In genomic region chr4:101217026-101217540, GRCm38 (mm10) we compare ENCODE assay signal across 13 mouse cellular contexts. TPM values are rescaled to one million over a fixed set of nuclear protein-coding genes. Genes with fewer than 3 reads are reported as not detected.
A peak's percentile ranks its signal among the peaks of the same experiment; 100 is the strongest.
DNase-seq lines count a peak whose midpoint lies in the region; ATAC-seq and TF ChIP-seq lines count a peak whose summit lies in the region.
"Had no signal": no experiment of that assay in that cellular context is flagged by ENCODE, and none has a peak within 500 bp of the region (broad histone marks: within the 10 kb centered on the region; RNA-seq: fewer than 3 reads in every experiment).

No protein-coding gene starts in this region.

- H3K9me3 ChIP-seq in kidney, embryonic 16.5 days (ENCODE audit: low read length): no peaks in the 10 kb centered on the region
- no peaks in the 10 kb centered on the region for H3K9me3 ChIP-seq in CH12.LX (replicated peaks; ENCODE audit: low read length)
- no peaks in the 10 kb centered on the region for H3K9me3 ChIP-seq in intestine, embryonic 15.5 days
- no peaks in the 10 kb centered on the region for H3K9me3 ChIP-seq in midbrain, embryonic 15.5 days
- H3K9me3 ChIP-seq: embryonic facial prominence, embryonic 12.5 days; forebrain, embryonic 13.5 days had no signal

- H3K4me3 ChIP-seq in kidney, embryonic 16.5 days (ENCODE audit: low read length): no peak overlapping the region
- H3K4me3 ChIP-seq in CH12.LX (replicated peaks in 1 of 3; ENCODE audit: low read depth in 2 of 3, low read length in 2 of 3, poor library complexity in 1 of 3): no peak overlapping the region
- H3K4me3 ChIP-seq in intestine, embryonic 15.5 days (replicated peaks): no peak overlapping the region
- no peak overlapping the region for H3K4me3 ChIP-seq in midbrain, embryonic 15.5 days
- H3K4me3 ChIP-seq: embryonic facial prominence, embryonic 12.5 days; forebrain, embryonic 13.5 days had no signal

- dilution Hi-C loops in CH12.LX (cut with MboI; ENCODE audit: extremely low pct_ligation_motif_present, extremely low pct_unique_long_range_greater_than_20kb, low sequenced_read_pairs): no loop called here

- in situ Hi-C loops in CH12.LX (cut with MboI; ENCODE audit: low pct_ligation_motif_present, low pct_unique_long_range_greater_than_20kb, low sequenced_read_pairs): no loop called here

- no peaks in the 10 kb centered on the region for H3K27me3 ChIP-seq in kidney, embryonic 16.5 days (ENCODE audit: insufficient read depth, low read length)
- H3K27me3 ChIP-seq in CH12.LX (replicated peaks): no peaks in the 10 kb centered on the region
- H3K27me3 ChIP-seq in intestine, embryonic 15.5 days (replicated peaks): no peaks in the 10 kb centered on the region
- H3K27me3 ChIP-seq in midbrain, embryonic 15.5 days (replicated peaks): no peaks in the 10 kb centered on the region
- H3K27me3 ChIP-seq: embryonic facial prominence, embryonic 12.5 days; forebrain, embryonic 13.5 days had no signal

- no peak for TF ChIP-seq POLR2A in CH12.LX (IDR thresholded peaks at IDR 0.05; ENCODE audit: low read depth, low read length)

- H3K27ac ChIP-seq in kidney, embryonic 16.5 days (ENCODE audit: low read length): peak overlapping the region; percentile 13; the same call in 1 of the 2 replicates
- no peak overlapping the region for H3K27ac ChIP-seq in CH12.LX (ENCODE audit: insufficient read depth, low read depth)
- no peak overlapping the region for H3K27ac ChIP-seq in intestine, embryonic 15.5 days
- no peak overlapping the region for H3K27ac ChIP-seq in midbrain, embryonic 15.5 days
- H3K27ac ChIP-seq: embryonic facial prominence, embryonic 12.5 days; forebrain, embryonic 13.5 days had no signal

- TF ChIP-seq CTCF in CH12.LX (conservative IDR thresholded peaks at IDR 0.05 in 1 of 2, IDR thresholded peaks at IDR 0.05 in 1 of 2; ENCODE audit: low read depth in 2 of 2, low read length in 2 of 2): no peak

- TF ChIP-seq RAD21 in CH12.LX (IDR thresholded peaks at IDR 0.05; ENCODE audit: low read depth, low read length): no peak

- no peak for DNase-seq in kidney, postnatal 4 days
- DNase-seq in CH12.LX (ENCODE audit: extremely low read depth): no peak
- DNase-seq in retina, embryonic 14.5 days (ENCODE audit: low spot score): no peak
- DNase-seq in left cerebral cortex, adult 8-10 months (ENCODE audit: low spot score in 2 of 2): no peak
- DNase-seq: cerebellum, adult 9-11 months; gastrocnemius, postnatal 25 days; heart, postnatal 36 days had no signal

- H3K36me3 ChIP-seq in kidney, embryonic 16.5 days (ENCODE audit: insufficient read depth, low read length): no peaks in the 10 kb centered on the region
- peaks cover 0 to 12% of the 10 kb centered on the region in 2 experiments for H3K36me3 ChIP-seq in CH12.LX (replicated peaks in 1 of 2; ENCODE audit: control insufficient read depth in 1 of 2, insufficient read depth in 1 of 2, low read length in 1 of 2)
- no peaks in the 10 kb centered on the region for H3K36me3 ChIP-seq in intestine, embryonic 15.5 days
- H3K36me3 ChIP-seq in midbrain, embryonic 15.5 days (replicated peaks): no peaks in the 10 kb centered on the region
- H3K36me3 ChIP-seq: embryonic facial prominence, embryonic 12.5 days had no signal

- 0 out of 2 replicates have a peak, but pooled peaks cover 5% of the 10 kb centered on the region for H3K79me2 ChIP-seq in CH12.LX (replicated peaks; ENCODE audit: control insufficient read depth, extremely low read depth, insufficient read depth, poor library complexity, severe bottlenecking)

- H3K9ac ChIP-seq in kidney, embryonic 16.5 days (replicated peaks; ENCODE audit: low read length): no peak overlapping the region
- no peak overlapping the region for H3K9ac ChIP-seq in CH12.LX (ENCODE audit: insufficient read depth, low read depth)
- no peak overlapping the region for H3K9ac ChIP-seq in intestine, embryonic 15.5 days
- no peak overlapping the region for H3K9ac ChIP-seq in midbrain, embryonic 15.5 days
- H3K9ac ChIP-seq: embryonic facial prominence, embryonic 12.5 days; forebrain, embryonic 13.5 days had no signal

- 63% methylated on average over 2 of the region's 2 CpGs for WGBS in kidney, embryonic 16.5 days
- WGBS in intestine, embryonic 15.5 days: 71% methylated on average over 2 of the region's 2 CpGs
- 71% methylated on average over 2 of the region's 2 CpGs for WGBS in midbrain, embryonic 15.5 days

- peak; percentile 54; the same call in 1 of the 2 replicates for TF ChIP-seq EP300 in CH12.LX (IDR thresholded peaks at IDR 0.05; ENCODE audit: low read length)

- H3K4me2 ChIP-seq in kidney, embryonic 16.5 days (replicated peaks; ENCODE audit: low read depth, low read length): no peak overlapping the region
- no peak overlapping the region for H3K4me2 ChIP-seq in CH12.LX (ENCODE audit: insufficient read depth, low read depth, poor library complexity, severe bottlenecking)
- no peak overlapping the region for H3K4me2 ChIP-seq in intestine, embryonic 15.5 days (replicated peaks)
- no peak overlapping the region for H3K4me2 ChIP-seq in midbrain, embryonic 15.5 days
- H3K4me2 ChIP-seq: embryonic facial prominence, embryonic 12.5 days; forebrain, embryonic 13.5 days had no signal

- no peak for ATAC-seq in kidney, embryonic 16.5 days (ENCODE audit: low FRiP score, low TSS enrichment)
- peak; percentile 83 for ATAC-seq in intestine, embryonic 15.5 days
- peak; percentile 40 for ATAC-seq in megakaryocyte progenitor cell, adult 5-6 weeks (replicated peaks; ENCODE audit: poor library complexity)
- no peak for ATAC-seq in midbrain, embryonic 15.5 days (replicated peaks)
- ATAC-seq: forebrain, embryonic 13.5 days had no signal

- H3K4me1 ChIP-seq in kidney, embryonic 16.5 days (ENCODE audit: insufficient read depth, low read length): peaks cover 42% of the 10 kb centered on the region
- H3K4me1 ChIP-seq in CH12.LX (ENCODE audit: control insufficient read depth in 1 of 2, insufficient read depth in 2 of 2): peaks cover 5 to 36% of the 10 kb centered on the region in 2 experiments
- H3K4me1 ChIP-seq in intestine, embryonic 15.5 days (replicated peaks): no peaks in the 10 kb centered on the region; the same call in 1 of the 2 replicates
- H3K4me1 ChIP-seq in midbrain, embryonic 15.5 days: no peaks in the 10 kb centered on the region
- H3K4me1 ChIP-seq: embryonic facial prominence, embryonic 12.5 days; forebrain, embryonic 13.5 days had no signal

TF ChIP-seq in CH12.LX, 34 proteins besides CTCF, POLR2A, EP300 and RAD21:
- peak; percentile 83 for TF ChIP-seq ZNF384 (IDR thresholded peaks at IDR 0.05; ENCODE audit: low read depth, low read length)
- TF ChIP-seq CHD1 (IDR thresholded peaks at IDR 0.05; ENCODE audit: low read depth, low read length): no peak
- peak; percentile 63; the same call in 1 of the 2 replicates for TF ChIP-seq IRF4 (IDR thresholded peaks at IDR 0.05; ENCODE audit: low read depth, low read length)

RNA-seq across cellular contexts. Expression of gene Jak1, which starts 48.0 kb away (rescaled TPM):
- 104 TPM in 2 replicates for polyA plus RNA-seq in kidney, embryonic 16.5 days (2015; fragmentation: Nextera tagmentation; extraction: Ambion mirVana)
- total RNA-seq in CH12.LX (2012; rRNA removed) (26.9 and 28.6 TPM in 2 replicates), CH12.LX (2014; rRNA removed) (33.3 and 33.9 TPM in 2 replicates)
- polyA plus RNA-seq in CH12.LX (2012; ENCODE audit: insufficient read length, low read depth): 45.2 and 51.4 TPM in 2 replicates
- polyA plus RNA-seq in intestine, embryonic 15.5 days (2015; fragmentation: Nextera tagmentation; extraction: Ambion mirVana): 71.1 and 76.5 TPM in 2 replicates
- 60.2 and 69.1 TPM in 2 replicates for total RNA-seq in megakaryocyte progenitor cell, adult 5-6 weeks (2015)
- total RNA-seq in megakaryocyte progenitor cell, adult 5-6 weeks (2017): 56.6 and 62.6 TPM in 2 replicates
- total RNA-seq in left cerebral cortex, adult 8-10 months (2022): 100 to 1,000 TPM; 114 to 122 (median 117) TPM
- polyA plus RNA-seq in midbrain, embryonic 15.5 days (2015; fragmentation: Nextera tagmentation; extraction: Ambion mirVana): 71.5 and 73.0 TPM in 2 replicates

Comparison
In these comparisons a context has a peak if more than half of its experiments do, and no peak if none do; other contexts are left out.
1. ATAC-seq: peak in intestine, embryonic 15.5 days (single experiment) and megakaryocyte progenitor cell, adult 5-6 weeks (single experiment); none in kidney, embryonic 16.5 days (single experiment) and midbrain, embryonic 15.5 days (single experiment).